Mouse (Mus musculus) left cerebral cortex, adult 2 months (tissue): Measurements from ENCODE around the gene Pde2a. TPM values are rescaled to one million over a fixed set of nuclear protein-coding genes. Genes with fewer than 3 reads are reported as not detected.

ENCODE experiments used
- DNase-seq, 2 experiments: peaks; one replicate each; pipeline ENCODE4 v3.0.0; 2021 to 2022; ENCODE audit warnings: low spot score in 2 of 2, mixed read lengths in 1 of 2; ENCODE audit errors: extremely low spot score in 1 of 2
- H3K27ac ChIP-seq: fragments of 200-600 bp; 2 replicates; pipeline ENCODE4 v1.8.1; 2022
- H3K4me3 ChIP-seq: fragments of 200-600 bp; 2 replicates; pipeline ENCODE4 v1.8.1; 2022
- CTCF ChIP-seq: fragments of 200-600 bp; IDR thresholded peaks from 2 replicates; pipeline ENCODE4 v1.8.1; 2022; ENCODE audit warnings: antibody characterized with exemption, mild to moderate bottlenecking, moderate library complexity
- intact Hi-C: fragments of 180-260 bp; cut with DNase I; formaldehyde crosslinking; loops from one replicate; pipeline ENCODE4 v1.15.1; 2025
- total RNA-seq, 2 experiments: library from RNA; stranded (reverse); gene quantifications; 2 replicates each; pipeline ENCODE4 v1.2.3; 2021

Gene Pde2a
- total RNA-seq, 2 experiments from 2014 or later = 372 to 375 TPM

DNA sequence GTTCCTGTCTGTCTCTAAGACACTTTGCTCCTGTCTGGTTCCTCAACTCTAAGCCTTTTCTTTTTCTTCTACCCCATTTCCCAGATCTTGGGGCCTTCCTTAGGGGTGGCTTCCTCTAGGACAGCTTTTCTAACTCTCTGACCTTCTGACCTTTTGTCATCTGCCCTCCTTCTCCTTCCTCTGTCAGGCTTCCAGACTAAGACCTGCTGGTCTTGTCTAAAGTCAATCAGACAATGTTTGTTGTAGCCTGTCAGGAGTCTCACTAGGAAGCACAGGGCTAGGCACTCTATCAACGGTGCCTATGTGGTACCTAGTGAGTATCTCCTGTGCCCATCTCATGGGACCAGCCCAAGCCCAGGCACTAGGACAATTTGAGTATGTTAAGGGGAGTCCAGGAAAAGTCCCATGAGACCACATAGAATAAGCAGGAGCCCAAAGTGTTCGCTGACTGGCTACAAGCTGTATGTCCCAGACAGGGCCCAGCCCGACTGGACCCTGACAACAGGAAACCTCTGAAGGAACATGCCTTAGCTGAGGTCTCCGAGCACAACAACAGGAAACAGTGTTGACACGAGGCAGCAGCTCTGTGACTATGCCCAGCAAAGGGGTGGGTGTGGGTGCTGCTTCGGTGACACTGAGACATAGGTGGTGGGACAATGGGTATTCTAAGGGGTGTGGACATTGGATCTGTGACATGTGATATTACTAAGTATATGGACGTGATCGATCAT, 44.5 kb downstream of the Pde2a start:
- no peak for TF ChIP-seq CTCF
- DNase-seq = no peak
- peak overlapping the region; percentile 62 for H3K27ac ChIP-seq
- intact Hi-C loops = no loop called here
- H3K4me3 ChIP-seq = no peak overlapping the region

DNA sequence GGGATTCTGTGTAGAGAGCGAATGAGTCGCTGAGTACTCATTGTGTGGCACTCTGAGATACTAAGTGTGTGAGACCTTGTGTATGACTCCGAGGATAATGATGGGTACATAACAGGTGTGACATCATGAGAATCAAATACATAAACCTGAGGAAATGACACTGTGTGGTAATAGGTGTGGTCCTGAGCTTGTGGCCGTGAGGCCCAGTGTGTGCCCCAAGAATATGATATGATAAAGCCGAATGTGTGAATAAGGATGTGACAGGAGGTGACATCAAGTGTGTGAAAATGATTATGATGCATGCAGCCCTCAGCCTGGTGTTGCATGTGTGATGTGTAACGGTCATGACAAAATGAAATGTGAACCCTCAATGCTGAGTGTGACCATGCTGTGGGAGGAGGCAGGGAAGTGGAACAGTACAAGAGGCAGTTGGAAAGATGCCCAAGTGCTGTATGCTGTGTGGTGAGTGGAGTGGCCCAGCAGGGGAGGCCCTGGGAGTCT, 45.1 kb downstream of the Pde2a start:
- no peak for TF ChIP-seq CTCF
- DNase-seq = no peak
- H3K4me3 ChIP-seq = no peak overlapping the region
- intact Hi-C loops = no loop called here
- H3K27ac ChIP-seq = no peak overlapping the region

DNA sequence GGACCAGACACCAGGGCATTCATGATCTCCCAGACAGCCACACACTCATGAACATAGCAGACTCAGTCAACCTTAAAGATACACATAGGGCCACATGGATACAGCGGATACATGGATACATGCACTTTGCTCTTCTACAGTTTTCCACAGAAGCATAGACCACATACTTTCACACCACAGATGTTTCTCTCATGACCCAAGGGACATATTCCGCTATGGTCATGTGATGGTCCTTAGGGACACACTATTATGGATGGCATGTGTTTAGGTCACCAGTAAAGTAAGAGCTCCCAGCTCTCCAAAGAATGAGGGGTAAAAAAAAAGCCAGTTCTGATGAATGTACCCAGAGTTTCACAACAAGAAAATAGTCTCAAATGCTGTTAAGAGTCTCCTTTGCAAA, 49.9 kb downstream of the Pde2a start:
- intact Hi-C loops = no loop called here
- no peak overlapping the region for H3K4me3 ChIP-seq
- TF ChIP-seq CTCF = no peak
- H3K27ac ChIP-seq = peak overlapping the region; percentile 21; the same call in 1 of the 2 replicates
- DNase-seq = no peak

DNA sequence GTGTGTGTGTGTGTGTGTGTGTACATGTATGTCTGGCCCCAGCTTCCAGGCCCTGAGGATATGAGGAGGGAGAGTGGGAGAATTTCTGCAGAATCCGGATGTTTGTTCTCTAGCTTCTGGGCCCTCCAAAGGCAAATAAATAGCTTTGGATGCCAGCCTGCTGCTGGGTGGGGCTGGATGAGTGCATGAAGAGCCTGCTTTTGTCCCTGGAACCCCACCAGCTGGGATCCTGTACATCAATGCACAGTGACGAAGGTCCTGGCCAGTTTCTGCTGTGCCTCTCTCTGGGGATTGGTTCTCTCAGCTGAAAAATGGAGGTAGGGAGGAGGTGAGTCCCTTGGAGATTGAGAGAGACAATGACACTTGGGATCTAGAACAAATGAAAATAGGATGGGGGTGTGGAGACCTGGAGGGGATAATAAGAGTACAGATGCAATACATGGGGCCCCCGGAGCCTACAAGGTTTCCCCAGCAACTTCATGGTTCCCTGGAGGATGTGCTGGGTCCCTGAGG, 50.5 kb downstream of the Pde2a start:
- no peak for DNase-seq
- peak overlapping the region; percentile 66 for H3K27ac ChIP-seq
- no peak overlapping the region for H3K4me3 ChIP-seq
- no peak for TF ChIP-seq CTCF
- intact Hi-C loops = no loop called here

DNA sequence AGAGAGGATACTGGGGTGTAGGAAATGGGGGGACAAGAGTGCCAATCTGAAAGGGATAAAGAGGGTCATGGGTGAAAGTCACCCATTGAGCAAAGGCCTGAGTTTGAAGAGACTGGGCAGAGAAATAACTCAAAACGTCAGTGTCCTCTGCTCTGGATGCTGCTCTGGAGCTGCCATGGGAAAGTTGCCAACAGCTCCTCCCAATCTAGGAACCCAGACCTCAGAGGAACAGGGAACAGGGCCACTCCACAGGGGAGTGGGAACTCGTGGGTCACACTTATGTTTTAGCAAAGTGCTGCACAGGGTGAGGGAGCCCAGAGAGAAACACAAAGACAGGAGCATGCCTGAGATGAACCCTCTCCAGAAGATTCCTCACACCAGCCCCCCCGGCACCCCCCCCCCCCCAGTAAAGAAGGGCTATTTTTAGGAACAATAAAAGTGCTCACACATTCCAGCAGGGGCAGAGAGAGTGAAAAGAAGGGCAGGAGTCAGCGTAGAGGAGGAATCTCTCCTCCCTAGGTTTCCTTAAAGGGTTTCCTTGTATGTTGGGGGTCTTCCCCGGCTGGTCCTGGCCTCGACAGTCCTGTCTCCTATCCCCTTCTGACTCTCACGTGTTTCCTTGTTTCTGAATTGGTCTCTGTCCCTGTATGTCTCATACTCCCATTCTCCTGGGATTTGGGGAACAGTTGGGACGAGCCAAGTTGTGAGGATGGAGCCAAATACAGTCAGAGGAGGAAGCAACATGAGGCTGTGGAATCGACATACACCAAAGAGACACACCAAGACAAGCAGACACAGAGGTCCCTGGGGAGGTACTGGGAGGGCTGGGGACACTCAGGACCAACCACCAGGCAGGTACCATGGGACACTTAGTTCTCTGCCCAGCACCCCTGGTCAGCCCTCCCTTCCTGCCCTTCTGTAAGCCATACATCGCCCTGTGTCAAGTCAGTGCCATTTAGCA, 51.4 kb downstream of the Pde2a start:
- intact Hi-C loops = no loop called here
- TF ChIP-seq CTCF = no peak
- H3K4me3 ChIP-seq = no peak overlapping the region
- H3K27ac ChIP-seq = peak overlapping the region; percentile 66
- DNase-seq = no peak

DNA sequence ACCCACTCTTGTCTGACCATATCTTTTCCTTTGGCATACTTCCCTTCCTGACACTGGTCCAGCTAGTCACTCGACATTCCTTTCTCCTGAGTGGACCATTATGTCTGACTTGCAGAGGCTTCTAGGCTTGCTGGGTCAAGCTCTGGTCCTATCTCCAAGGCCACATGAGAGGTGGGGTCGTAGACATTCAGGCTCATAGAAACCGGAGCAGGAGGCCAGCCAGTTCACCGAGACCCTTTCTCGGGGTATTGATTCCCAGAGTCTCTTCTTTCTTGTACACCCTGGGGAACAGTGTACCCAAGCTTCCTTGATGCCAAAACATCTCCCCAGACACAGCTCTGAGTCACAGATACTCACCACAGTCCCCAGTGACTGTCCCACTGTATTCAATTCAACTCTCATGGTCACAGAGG, 52.9 kb downstream of the Pde2a start:
- intact Hi-C loops = no loop called here
- Histone ChIP-seq H3K4me3 (no peak overlapping the region), H3K27ac (peak overlapping the region; percentile 60)
- no peak for TF ChIP-seq CTCF
- DNase-seq = no peak

DNA sequence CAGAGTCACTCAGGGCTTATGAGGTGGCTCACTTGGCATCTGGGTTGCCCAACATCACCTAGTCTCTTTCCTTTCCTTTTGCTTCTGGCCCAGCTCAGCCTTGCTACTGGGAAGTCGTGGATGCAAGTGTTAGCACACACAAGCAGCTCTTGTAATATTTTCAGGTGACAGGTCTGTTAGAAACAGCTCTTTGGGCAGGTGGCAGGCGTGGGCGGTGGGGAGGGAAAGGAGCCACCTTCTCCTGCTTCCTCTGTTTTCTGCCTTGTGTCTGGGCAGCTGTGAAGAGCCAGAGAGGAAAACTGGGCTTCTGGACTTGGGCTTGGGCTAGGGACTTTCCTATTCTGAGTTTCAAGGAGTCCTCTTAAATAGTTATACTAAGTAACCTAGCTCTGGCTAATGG, 54.5 kb downstream of the Pde2a start:
- TF ChIP-seq CTCF = no peak
- peak overlapping the region; percentile 60 for H3K27ac ChIP-seq
- no peak overlapping the region for H3K4me3 ChIP-seq
- no peak for DNase-seq
- intact Hi-C loops = no loop called here

DNA sequence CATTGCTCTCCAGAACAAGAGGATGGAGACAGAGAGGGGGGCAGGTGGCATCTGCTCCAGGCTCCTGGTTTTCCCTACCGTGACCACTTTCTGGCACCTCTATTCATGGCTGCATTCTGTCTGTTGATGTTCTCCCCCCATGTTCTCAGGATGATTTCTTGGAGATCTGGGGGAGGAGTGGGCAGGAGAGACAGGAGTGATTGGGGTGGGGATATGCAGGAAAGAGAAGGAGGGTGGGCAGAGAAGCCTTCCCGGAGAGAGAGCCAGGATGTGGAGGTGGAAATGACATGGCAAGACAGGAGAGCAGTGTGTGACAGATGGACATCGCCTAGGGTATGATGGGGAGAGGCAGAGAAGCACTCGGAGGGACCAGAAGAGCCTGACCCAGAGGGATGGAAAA, 55.0 kb downstream of the Pde2a start:
- no peak for TF ChIP-seq CTCF
- intact Hi-C loops = no loop called here

DNA sequence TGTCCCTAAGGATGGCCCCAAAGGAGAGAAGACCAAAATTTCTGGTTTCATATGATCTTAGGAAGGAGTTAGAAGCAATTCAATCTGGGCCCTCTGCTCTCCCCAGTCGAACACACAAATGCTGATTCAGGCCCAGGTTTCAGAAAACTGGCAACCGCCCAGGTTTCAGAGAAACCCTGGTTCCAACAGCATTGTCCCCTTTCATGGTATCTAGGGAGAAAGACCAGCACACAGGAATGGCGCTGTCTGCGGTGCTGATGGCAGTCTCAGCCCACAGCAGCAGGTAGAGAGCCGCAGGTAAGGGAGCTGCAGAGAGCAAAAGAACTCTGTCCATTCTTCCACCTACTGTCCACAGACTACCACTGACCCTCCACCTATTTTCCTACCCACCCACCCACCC, 55.7 kb downstream of the Pde2a start:
- H3K4me3 ChIP-seq = no peak overlapping the region
- intact Hi-C loops = no loop called here
- peak overlapping the region; percentile 60 for H3K27ac ChIP-seq
- no peak for TF ChIP-seq CTCF
- no peak for DNase-seq

More for the DNA sequence above, 55.0 kb downstream of the Pde2a start:
- DNase-seq = no peak
- H3K27ac ChIP-seq = peak overlapping the region; percentile 60
- no peak overlapping the region for H3K4me3 ChIP-seq

DNA sequence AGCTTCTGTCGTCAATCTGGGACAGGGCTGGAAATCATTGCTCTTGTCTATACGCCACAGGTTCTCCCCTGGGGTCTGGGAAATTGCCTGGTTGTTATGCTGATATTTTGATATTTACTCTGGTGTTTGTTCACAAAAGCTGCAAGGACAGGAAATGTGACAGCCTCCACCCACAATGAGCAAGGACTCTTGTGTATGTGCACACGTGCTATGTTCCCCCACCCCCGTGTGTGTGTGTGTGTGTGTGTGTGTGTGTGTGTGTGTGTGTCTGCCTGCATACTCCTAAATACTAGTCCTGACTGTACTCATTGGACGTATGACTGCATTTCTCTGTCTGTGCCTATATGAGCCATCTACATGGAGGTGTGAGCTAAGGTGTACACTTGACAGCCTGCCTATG, 56.6 kb downstream of the Pde2a start:
- Histone ChIP-seq H3K27ac (no peak overlapping the region; the same call in 1 of the 2 replicates), H3K4me3 (no peak overlapping the region)
- intact Hi-C loops = no loop called here
- no peak for TF ChIP-seq CTCF
- no peak for DNase-seq

DNA sequence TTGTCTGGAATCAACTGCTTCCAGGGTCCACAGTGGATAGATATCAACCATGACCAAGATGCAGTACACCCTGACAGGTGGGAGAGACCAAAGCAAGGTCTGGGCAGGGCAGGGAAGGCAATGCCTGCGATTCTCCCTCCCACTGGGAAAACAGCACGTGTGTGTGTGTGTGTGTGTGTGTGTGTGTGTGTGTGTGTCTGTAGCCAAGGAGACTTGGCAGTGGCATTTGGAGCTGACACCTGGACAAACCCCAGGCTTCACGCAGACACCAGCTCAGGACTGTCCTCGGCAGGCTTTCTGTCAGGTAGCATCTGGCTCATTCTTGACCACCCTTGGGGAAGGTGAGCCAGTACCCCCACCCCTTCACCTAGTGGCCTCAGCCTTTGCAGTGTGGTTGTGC, 58.4 kb downstream of the Pde2a start:
- no peak for TF ChIP-seq CTCF
- Histone ChIP-seq H3K4me3 (no peak overlapping the region), H3K27ac (peak overlapping the region; percentile 19; the same call in 1 of the 2 replicates)
- intact Hi-C loops = no loop called here
- no peak for DNase-seq

DNA sequence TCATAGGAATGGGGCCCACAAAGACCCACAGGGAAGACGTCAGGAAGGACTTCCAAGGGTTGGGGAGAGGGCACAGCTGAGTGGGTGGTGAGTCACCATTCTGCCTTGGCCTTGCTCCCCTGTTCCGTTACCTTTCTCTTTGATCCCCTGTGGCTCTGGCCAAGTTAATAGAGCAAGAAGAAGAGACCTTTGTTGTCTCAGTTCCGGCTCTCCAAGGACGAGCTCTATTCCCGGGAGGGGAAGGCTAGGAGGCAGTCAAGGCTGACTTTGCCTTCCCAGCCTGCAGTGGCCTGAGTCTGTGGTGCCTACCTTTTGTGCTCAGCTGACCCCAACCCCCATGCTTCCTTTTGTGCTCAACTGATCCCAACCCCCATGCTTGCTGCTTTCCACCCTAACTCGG, 59.2 kb downstream of the Pde2a start:
- no peak for TF ChIP-seq CTCF
- no peak for DNase-seq
- Histone ChIP-seq H3K27ac (peak overlapping the region; percentile 74; the same call in 1 of the 2 replicates), H3K4me3 (no peak overlapping the region)
- intact Hi-C loops = no loop called here
